In genomic region chr7:16395944-16396343, GRCm38 (mm10) we compare ENCODE assay signal across 7 mouse cellular contexts. TPM values are rescaled to one million over a fixed set of nuclear protein-coding genes. Genes with fewer than 3 reads are reported as not detected.
DNase-seq lines count a peak whose midpoint lies in the region; ATAC-seq and TF ChIP-seq lines count a peak whose summit lies in the region.

No protein-coding gene starts in this region.

- 1% methylated on average over 2 of the region's 2 CpGs for WGBS in intestine, postnatal 0 days
- whole genome bisulfite sequencing in intestine, embryonic 16.5 days: 0% methylated on average over 2 of the region's 2 CpGs
- 3% methylated on average over 2 of the region's 2 CpGs for WGBS in liver, embryonic 13.5 days (ENCODE audit: insufficient replicate concordance)
- WGBS in forebrain, embryonic 10.5 days: 5% methylated on average over 2 of the region's 2 CpGs

- TF ChIP-seq POLR2A in brain, embryonic 14.5 days (IDR thresholded peaks at IDR 0.05; ENCODE audit: borderline replicate concordance, extremely low read depth, insufficient read depth, insufficient read length, poor library complexity, severe bottlenecking): no peak

- H3K4me1 ChIP-seq in intestine, postnatal 0 days (replicated peaks; ENCODE audit: control insufficient read depth, insufficient read depth, low read length): peaks cover 6% of the 10 kb centered on the region; the same call in 1 of the 2 replicates
- peaks cover 4% of the 10 kb centered on the region for H3K4me1 ChIP-seq in intestine, embryonic 16.5 days (ENCODE audit: control insufficient read depth, insufficient read depth, low read length)
- peaks cover 22% of the 10 kb centered on the region for H3K4me1 ChIP-seq in liver, embryonic 13.5 days (replicated peaks)
- peaks cover 9% of the 10 kb centered on the region for H3K4me1 ChIP-seq in forebrain, embryonic 10.5 days

- H3K27me3 ChIP-seq in intestine, postnatal 0 days (replicated peaks; ENCODE audit: control insufficient read depth, insufficient read depth, low read length): no peaks in the 10 kb centered on the region
- H3K27me3 ChIP-seq in intestine, embryonic 16.5 days (replicated peaks; ENCODE audit: control insufficient read depth, insufficient read depth, low read length): no peaks in the 10 kb centered on the region
- 0 out of 2 replicates have a peak, but pooled peaks cover 2% of the 10 kb centered on the region for H3K27me3 ChIP-seq in liver, embryonic 13.5 days
- H3K27me3 ChIP-seq in forebrain, embryonic 10.5 days (ENCODE audit: poor library complexity, severe bottlenecking): no peaks in the 10 kb centered on the region

- no peak for ATAC-seq in intestine, postnatal 0 days
- no peak for ATAC-seq in intestine, embryonic 16.5 days
- no peak for ATAC-seq in liver, embryonic 13.5 days (ENCODE audit: low read depth)

- TF ChIP-seq CTCF in intestine, postnatal 0 days (IDR thresholded peaks at IDR 0.05; ENCODE audit: low read depth): peak; percentile 82
- TF ChIP-seq CTCF in brain, embryonic 14.5 days (IDR thresholded peaks at IDR 0.05; ENCODE audit: borderline replicate concordance, extremely low read depth, insufficient read depth, insufficient read length): peak; percentile 43; the same call in 1 of the 2 replicates

- no peak overlapping the region for H3K4me3 ChIP-seq in intestine, postnatal 0 days (ENCODE audit: low read depth, low read length)
- no peak overlapping the region for H3K4me3 ChIP-seq in intestine, embryonic 16.5 days (ENCODE audit: low read length)
- no peak overlapping the region for H3K4me3 ChIP-seq in liver, embryonic 13.5 days (replicated peaks)
- H3K4me3 ChIP-seq in forebrain, embryonic 10.5 days: no peak overlapping the region

- no peak overlapping the region for H3K4me2 ChIP-seq in intestine, postnatal 0 days (replicated peaks; ENCODE audit: low read depth)
- no peak overlapping the region for H3K4me2 ChIP-seq in intestine, embryonic 16.5 days (ENCODE audit: low read depth, low read length)
- no peak overlapping the region for H3K4me2 ChIP-seq in liver, embryonic 13.5 days

- H3K36me3 ChIP-seq in intestine, postnatal 0 days (ENCODE audit: control insufficient read depth, insufficient read depth): no peaks in the 10 kb centered on the region
- no peaks in the 10 kb centered on the region for H3K36me3 ChIP-seq in intestine, embryonic 16.5 days (ENCODE audit: control insufficient read depth, insufficient read depth, low read length)
- no peaks in the 10 kb centered on the region for H3K36me3 ChIP-seq in liver, embryonic 13.5 days
- H3K36me3 ChIP-seq in forebrain, embryonic 10.5 days (replicated peaks): no peaks in the 10 kb centered on the region

- H3K9me3 ChIP-seq in intestine, postnatal 0 days (ENCODE audit: control insufficient read depth): no peaks in the 10 kb centered on the region
- no peaks in the 10 kb centered on the region for H3K9me3 ChIP-seq in intestine, embryonic 16.5 days (ENCODE audit: control insufficient read depth, low read length)
- H3K9me3 ChIP-seq in liver, embryonic 13.5 days (replicated peaks): no peaks in the 10 kb centered on the region
- no peaks in the 10 kb centered on the region for H3K9me3 ChIP-seq in forebrain, embryonic 10.5 days

- H3K27ac ChIP-seq in intestine, postnatal 0 days (ENCODE audit: low read depth, low read length): no peak overlapping the region
- no peak overlapping the region for H3K27ac ChIP-seq in intestine, embryonic 16.5 days (ENCODE audit: low read length)
- H3K27ac ChIP-seq in liver, embryonic 13.5 days: peak overlapping the region; percentile 19; the same call in 1 of the 2 replicates
- no peak overlapping the region for H3K27ac ChIP-seq in forebrain, embryonic 10.5 days

- peak; percentile 55 for DNase-seq in testis, postnatal 10 days (ENCODE audit: low spot score)
- no peak for DNase-seq in testis, postnatal 14 days (ENCODE audit: low spot score)
- DNase-seq in brain, embryonic 14.5 days (ENCODE audit: low read depth): peak; percentile 74
- DNase-seq in liver, embryonic 13.5 days: no peak
- no peak for DNase-seq in forebrain, embryonic 10.5 days (ENCODE audit: extremely low spot score, low spot score)

- H3K9ac ChIP-seq in intestine, postnatal 0 days (ENCODE audit: low read depth, low read length): no peak overlapping the region
- H3K9ac ChIP-seq in intestine, embryonic 16.5 days (ENCODE audit: low read depth, low read length): no peak overlapping the region
- H3K9ac ChIP-seq in liver, embryonic 13.5 days: no peak overlapping the region

RNA-seq across cellular contexts. Expression of gene Zc3h4, which starts 4.8 kb away (rescaled TPM):
- polyA plus RNA-seq in intestine, postnatal 0 days (2015; fragmentation: Nextera tagmentation; extraction: Ambion mirVana): 12.9 and 13.5 TPM in 2 replicates
- 9.6 and 11.1 TPM in 2 replicates for polyA plus RNA-seq in intestine, embryonic 16.5 days (2015; fragmentation: Nextera tagmentation; extraction: Ambion mirVana)
- 63.7 and 73.2 TPM in 2 replicates for polyA plus RNA-seq in brain, embryonic 14.5 days (2012; rRNA removed)
- 8.2 and 8.3 TPM in 2 replicates for polyA plus RNA-seq in liver, embryonic 13.5 days (2015; fragmentation: Nextera tagmentation; extraction: Ambion mirVana)
- polyA plus RNA-seq in forebrain, embryonic 10.5 days (2016; fragmentation: Nextera tagmentation; extraction: Ambion mirVana): 18.8 and 19.2 TPM in 2 replicates

RNA-seq across cellular contexts. Expression of gene Sae1, which starts 8.3 kb away (rescaled TPM):
- polyA plus RNA-seq in intestine, postnatal 0 days (2015; fragmentation: Nextera tagmentation; extraction: Ambion mirVana): 90.7 and 91.5 TPM in 2 replicates
- 238 and 263 TPM in 2 replicates for polyA plus RNA-seq in intestine, embryonic 16.5 days (2015; fragmentation: Nextera tagmentation; extraction: Ambion mirVana)
- polyA plus RNA-seq in brain, embryonic 14.5 days (2012; rRNA removed): 147 and 150 TPM in 2 replicates
- polyA plus RNA-seq in liver, embryonic 13.5 days (2015; fragmentation: Nextera tagmentation; extraction: Ambion mirVana): 144 and 161 TPM in 2 replicates
- 505 and 521 TPM in 2 replicates for polyA plus RNA-seq in forebrain, embryonic 10.5 days (2016; fragmentation: Nextera tagmentation; extraction: Ambion mirVana)

RNA-seq across cellular contexts. Expression of gene Tmem160, which starts 56.6 kb away (rescaled TPM):
- 124 and 132 TPM in 2 replicates for polyA plus RNA-seq in intestine, postnatal 0 days (2015; fragmentation: Nextera tagmentation; extraction: Ambion mirVana)
- 52.4 and 62.8 TPM in 2 replicates for polyA plus RNA-seq in intestine, embryonic 16.5 days (2015; fragmentation: Nextera tagmentation; extraction: Ambion mirVana)
- polyA plus RNA-seq in brain, embryonic 14.5 days (2012; rRNA removed): 52.5 and 69.0 TPM in 2 replicates
- 30.0 and 35.4 TPM in 2 replicates for polyA plus RNA-seq in liver, embryonic 13.5 days (2015; fragmentation: Nextera tagmentation; extraction: Ambion mirVana)
- polyA plus RNA-seq in forebrain, embryonic 10.5 days (2016; fragmentation: Nextera tagmentation; extraction: Ambion mirVana): 64.4 and 68.5 TPM in 2 replicates

Comparison
In these comparisons a context has a peak if more than half of its experiments do, and no peak if none do; other contexts are left out.
1. DNase-seq: peak in testis, postnatal 10 days (single experiment) and brain, embryonic 14.5 days (single experiment); none in testis, postnatal 14 days (single experiment), liver, embryonic 13.5 days (single experiment) and forebrain, embryonic 10.5 days (single experiment).